Mouse (Mus musculus) liver, embryonic 16.5 days (tissue): ENCODE measurements at regions not wholly inside any gene's neighbourhood (a gene's known extent, or its start where the extent isn't known, plus 50 kb on each side); places are given as distances from the start of the nearest gene placed in this dataset.

ENCODE experiments used
- ATAC-seq: fragments of 200-750 bp; cut with Nextera tagmentation; 2 replicates; pipeline ENCODE4 v1.8.0; 2017; ENCODE audit warnings: low read depth, mild to moderate bottlenecking, moderate number of reproducible peaks, moderate library complexity
- H3K27ac ChIP-seq: fragments of 300-500 bp; sonication (generic); 2 replicates; pipeline ENCODE4 v1.5.1; 2014; ENCODE audit warnings: mild to moderate bottlenecking, low read length
- H3K27me3 ChIP-seq: fragments of 300-500 bp; sonication (generic); 2 replicates; pipeline ENCODE4 v1.6.1; 2014; ENCODE audit warnings: low read depth, low read length, mixed read lengths; ENCODE audit not compliant: control insufficient read depth, insufficient read depth
- H3K36me3 ChIP-seq: fragments of 300-500 bp; sonication (generic); 2 replicates; pipeline ENCODE4 v1.6.1; 2014; ENCODE audit warnings: mild to moderate bottlenecking; ENCODE audit not compliant: control insufficient read depth, insufficient read depth
- H3K4me1 ChIP-seq: fragments of 300-500 bp; sonication (generic); 2 replicates; pipeline ENCODE4 v1.6.1; 2014; ENCODE audit warnings: low read depth, low read length, mixed read lengths; ENCODE audit not compliant: control insufficient read depth
- H3K4me2 ChIP-seq: fragments of 300-500 bp; sonication (generic); 2 replicates; pipeline ENCODE4 v1.6.1; 2014; ENCODE audit warnings: low read depth, low read length, mixed read lengths
- H3K4me3 ChIP-seq: fragments of 300-500 bp; sonication (generic); 2 replicates; pipeline ENCODE4 v1.5.1; 2014; ENCODE audit warnings: low read depth, mild to moderate bottlenecking, low read length
- H3K9ac ChIP-seq: fragments of 300-500 bp; sonication (generic); 2 replicates; pipeline ENCODE4 v1.6.1; 2014; ENCODE audit warnings: low read depth, low read length
- H3K9me3 ChIP-seq: fragments of 300-500 bp; sonication (generic); replicated peaks from 2 replicates; pipeline ENCODE4 v1.6.1; 2016; ENCODE audit warnings: low read length; ENCODE audit not compliant: control insufficient read depth
- WGBS: fragments of 180-500 bp; shearing (Covaris S2); extraction: QIAGEN DNeasy Blood & Tissue Kit; methylation state at CpG from one replicate; pipeline ENCODE4 v1.1.7; 2014; ENCODE audit not compliant: insufficient replicate concordance; 5-methylcytosine and 5-hydroxymethylcytosine counted together

DNA sequence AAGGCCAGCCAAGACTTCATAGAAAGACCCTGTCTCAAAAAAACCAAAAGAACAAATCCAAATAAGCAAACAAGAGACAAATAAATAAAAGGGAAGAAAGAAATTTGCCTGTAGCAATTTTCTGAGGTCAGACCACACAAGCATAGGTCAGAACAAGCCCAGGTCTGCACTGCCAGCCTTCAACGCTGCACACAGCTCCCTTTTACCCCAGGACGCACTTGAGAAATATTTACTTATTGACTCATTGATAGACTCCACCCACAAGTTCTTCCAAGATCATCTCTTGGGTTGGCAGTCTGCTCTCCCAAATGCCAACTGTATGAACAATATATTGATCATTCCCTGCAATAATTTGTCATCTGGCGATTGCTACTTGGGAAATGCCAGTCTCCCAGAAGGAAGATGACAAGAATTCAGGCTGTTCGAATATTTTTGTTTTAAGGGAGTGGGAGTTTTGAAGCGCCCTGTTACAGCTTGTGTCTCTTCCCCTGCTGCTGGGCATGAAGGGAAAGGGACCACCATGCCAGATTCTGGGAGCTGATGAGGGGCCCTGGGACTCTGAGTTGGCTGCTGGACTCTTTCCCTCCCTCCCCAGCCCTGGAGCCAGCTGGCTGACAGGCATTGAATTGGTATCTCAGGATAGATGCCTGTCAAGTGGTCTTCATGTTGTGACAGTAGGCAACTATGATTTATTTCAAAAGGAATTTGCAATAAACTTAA, 102.9 kb upstream of the Tle3 start:
- no peak overlapping the region for H3K4me2 ChIP-seq
- ATAC-seq: no peak
- no peaks in the 10 kb centered on the region for H3K36me3 ChIP-seq
- no peaks in the 10 kb centered on the region for H3K9me3 ChIP-seq
- no peaks in the 10 kb centered on the region for H3K4me1 ChIP-seq
- H3K27ac ChIP-seq: no peak overlapping the region
- WGBS: 61% methylated on average over 5 of the region's 5 CpGs
- H3K9ac ChIP-seq: no peak overlapping the region
- no peaks in the 10 kb centered on the region for H3K27me3 ChIP-seq
- no peak overlapping the region for H3K4me3 ChIP-seq

- no peaks in the 10 kb centered on the region for H3K4me1 ChIP-seq
- H3K36me3 ChIP-seq: no peaks in the 10 kb centered on the region
- no peak overlapping the region for H3K9ac ChIP-seq
- no peaks in the 10 kb centered on the region for H3K9me3 ChIP-seq
- no peak overlapping the region for H3K27ac ChIP-seq
- no peak overlapping the region for H3K4me2 ChIP-seq
- H3K27me3 ChIP-seq: peaks cover under 1% of the 10 kb centered on the region; the same call in 1 of the 2 replicates
- WGBS: 35% methylated on average over 1 of the region's 1 CpGs
- no peak overlapping the region for H3K4me3 ChIP-seq
- no peak for ATAC-seq
Measured at GRCm38 (mm10) chr9:61271243-61271642, 100.9 kb upstream of the Tle3 start.

GRCm38 (mm10) chr9:61271769-61272352, 100.3 kb upstream of the Tle3 start:
- H3K4me2 ChIP-seq: no peak overlapping the region
- no peak for ATAC-seq
- peaks cover 2% of the 10 kb centered on the region; the same call in 1 of the 2 replicates for H3K27me3 ChIP-seq
- WGBS: 37% methylated on average over 5 of the region's 5 CpGs
- no peaks in the 10 kb centered on the region for H3K36me3 ChIP-seq
- no peak overlapping the region for H3K27ac ChIP-seq
- no peaks in the 10 kb centered on the region for H3K4me1 ChIP-seq
- no peak overlapping the region for H3K4me3 ChIP-seq
- no peak overlapping the region for H3K9ac ChIP-seq
- no peaks in the 10 kb centered on the region for H3K9me3 ChIP-seq

- no peak overlapping the region for H3K4me3 ChIP-seq
- ATAC-seq: no peak
- peaks cover 4% of the 10 kb centered on the region; the same call in 1 of the 2 replicates for H3K27me3 ChIP-seq
- WGBS: 66% methylated on average over 9 of the region's 9 CpGs
- no peak overlapping the region for H3K4me2 ChIP-seq
- no peaks in the 10 kb centered on the region for H3K36me3 ChIP-seq
- no peak overlapping the region for H3K27ac ChIP-seq
- H3K9me3 ChIP-seq: no peaks in the 10 kb centered on the region
- H3K9ac ChIP-seq: no peak overlapping the region
- H3K4me1 ChIP-seq: peaks cover 3% of the 10 kb centered on the region; the same call in 1 of the 2 replicates
Measured at GRCm38 (mm10) chr9:61274020-61274419, 98.1 kb upstream of the Tle3 start.

GRCm38 (mm10) chr9:61277369-61278215, 94.6 kb upstream of the Tle3 start:
- Histone ChIP-seq H3K9ac (no peak overlapping the region), H3K27ac (no peak overlapping the region), H3K9me3 (no peaks in the 10 kb centered on the region), H3K4me2 (peak overlapping the region; percentile 17; the same call in 1 of the 2 replicates), H3K27me3 (peaks cover 10% of the 10 kb centered on the region), H3K36me3 (no peaks in the 10 kb centered on the region), H3K4me3 (0 out of 2 replicates have a peak overlapping the region, but pooled peaks have one; percentile 6), H3K4me1 (peaks cover 3% of the 10 kb centered on the region; the same call in 1 of the 2 replicates)
- WGBS: 8% methylated on average over 21 of the region's 21 CpGs
- no peak for ATAC-seq

- H3K27ac ChIP-seq: no peak overlapping the region
- 7% methylated on average over 12 of the region's 12 CpGs for WGBS
- H3K4me2 ChIP-seq: peak overlapping the region; percentile 32; the same call in 1 of the 2 replicates
- ATAC-seq: no peak
- H3K4me3 ChIP-seq: 0 out of 2 replicates have a peak overlapping the region, but pooled peaks have one; percentile 6
- no peak overlapping the region for H3K9ac ChIP-seq
- no peaks in the 10 kb centered on the region for H3K9me3 ChIP-seq
- peaks cover 10% of the 10 kb centered on the region for H3K27me3 ChIP-seq
- no peaks in the 10 kb centered on the region for H3K36me3 ChIP-seq
- H3K4me1 ChIP-seq: peaks cover 3% of the 10 kb centered on the region; the same call in 1 of the 2 replicates
Measured at GRCm38 (mm10) chr9:61278216-61278758, 93.9 kb upstream of the Tle3 start.

- no peak for ATAC-seq
Measured at GRCm38 (mm10) chr9:61279044-61279543, 93.1 kb upstream of the Tle3 start.

DNA sequence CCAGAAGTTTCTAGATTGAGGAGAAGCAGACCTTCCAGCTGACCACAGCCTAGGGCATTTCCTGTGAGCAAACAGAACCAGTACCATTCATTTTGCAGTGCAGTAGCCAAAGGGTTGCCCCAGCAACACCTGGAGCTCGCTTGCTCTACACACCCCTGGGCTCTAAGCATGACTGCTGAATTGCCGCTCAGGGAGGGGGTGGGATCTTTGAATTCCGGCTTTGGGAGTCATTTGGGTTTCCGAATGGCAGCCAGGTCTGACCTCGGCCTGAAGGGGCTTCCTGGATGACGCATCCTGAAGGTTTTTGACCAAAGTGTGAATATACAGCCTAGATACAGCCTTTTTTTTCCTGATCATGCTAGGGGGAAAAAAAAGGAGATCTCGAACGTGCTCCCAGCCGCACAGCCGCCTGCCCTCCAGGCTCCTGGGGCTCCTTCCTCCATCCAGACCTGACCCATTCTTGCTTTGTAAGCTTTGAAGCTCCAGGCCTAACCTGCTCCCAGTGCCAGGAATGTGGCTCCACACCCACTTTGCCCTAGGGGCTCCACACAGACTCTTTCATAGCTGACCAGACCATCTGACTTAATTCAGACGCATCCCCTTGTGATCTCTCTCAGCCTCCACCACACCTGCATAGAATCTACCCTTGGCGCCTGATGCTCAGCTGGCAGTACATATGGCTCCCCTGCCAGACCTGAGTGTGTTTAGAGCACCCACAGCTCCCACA, 91.1 kb upstream of the Tle3 start:
- no peak overlapping the region for H3K4me2 ChIP-seq
- no peak overlapping the region for H3K9ac ChIP-seq
- peaks cover 3% of the 10 kb centered on the region; the same call in 1 of the 2 replicates for H3K4me1 ChIP-seq
- WGBS: 56% methylated on average over 12 of the region's 12 CpGs
- H3K27me3 ChIP-seq: peaks cover 10% of the 10 kb centered on the region
- H3K27ac ChIP-seq: no peak overlapping the region
- ATAC-seq: no peak
- no peaks in the 10 kb centered on the region for H3K36me3 ChIP-seq
- no peaks in the 10 kb centered on the region for H3K9me3 ChIP-seq
- no peak overlapping the region for H3K4me3 ChIP-seq

More at GRCm38 (mm10) chr9:61279044-61279543, 93.1 kb upstream of the Tle3 start:
- WGBS: 44% methylated on average over 9 of the region's 9 CpGs
- no peak overlapping the region for H3K9ac ChIP-seq
- no peaks in the 10 kb centered on the region for H3K36me3 ChIP-seq
- peaks cover 3% of the 10 kb centered on the region; the same call in 1 of the 2 replicates for H3K4me1 ChIP-seq
- peaks cover 10% of the 10 kb centered on the region for H3K27me3 ChIP-seq
- no peak overlapping the region for H3K4me2 ChIP-seq
- H3K9me3 ChIP-seq: no peaks in the 10 kb centered on the region
- no peak overlapping the region for H3K27ac ChIP-seq
- no peak overlapping the region for H3K4me3 ChIP-seq
